Mouse (Mus musculus) spleen, postnatal 0 days (tissue): ENCODE results near the gene Nme9. TPM values are rescaled to one million over a fixed set of nuclear protein-coding genes. Genes with fewer than 3 reads are reported as not detected.

Source experiments
- polyA plus RNA-seq: library from polyadenylated mRNA; unstranded; fragments of >200 nt; fragmentation: Nextera tagmentation; extraction: Ambion mirVana; gene quantifications from 2 replicates; pipeline ENCODE4 v1.2.1, GENCODE M21; 2015

The Nme9 gene
- 0.16 and 0.19 TPM in 2 replicates for polyA plus RNA-seq

GRCm38 (mm10) chr9:99451161-99451560 is at the start of gene Nme9:
Nme9 (plus strand) TSS chr9:99451475.

GRCm38 (mm10) chr9:99437031-99437764 is 14.1 kb upstream of the Nme9 start, which contains the start of gene Mras:
Mras (minus strand) TSS chr9:99437381.

Other genes starting within 250 kb of the Nme9 start
- not detected in 2 replicates for gene Faiml, start 214.2 kb upstream of the Nme9 start, polyA plus RNA-seq
- 33.3 and 36.5 TPM in 2 replicates for gene Cep70, start 208.1 kb upstream of the Nme9 start, polyA plus RNA-seq
- gene Esyt3, start 92.9 kb upstream of the Nme9 start, polyA plus RNA-seq = 0.40 and 0.52 TPM in 2 replicates
- 6.1 and 6.9 TPM in 2 replicates for gene Mras, start 14.1 kb upstream of the Nme9 start, polyA plus RNA-seq
- gene Armc8, start 117.4 kb downstream of the Nme9 start, polyA plus RNA-seq = 12.2 and 13.6 TPM in 2 replicates
- 24.0 and 26.0 TPM in 2 replicates for gene Dbr1, start 124.3 kb downstream of the Nme9 start, polyA plus RNA-seq
- not detected in 2 replicates for gene A4gnt, start 161.0 kb downstream of the Nme9 start, polyA plus RNA-seq
- 3.4 and 6.3 TPM in 2 replicates for gene Dzip1l, start 178.0 kb downstream of the Nme9 start, polyA plus RNA-seq